Mouse (Mus musculus) heart, adult 2 months (tissue): ENCODE results near the gene Nup210l.

Experiments used
- CTCF ChIP-seq: fragments of 200-600 bp; IDR thresholded peaks from 2 replicates; pipeline ENCODE4 v1.8.1; 2022; ENCODE audit warnings: antibody characterized with exemption, mild to moderate bottlenecking, moderate library complexity
- EP300 ChIP-seq: fragments of 200-500 bp; IDR thresholded peaks from 2 replicates; pipeline ENCODE4 v1.6.1; 2011; ENCODE audit warnings: low read depth, low read length, control low read depth; ENCODE audit not compliant: insufficient read depth
- POLR2A ChIP-seq: fragments of 200-500 bp; IDR thresholded peaks from 2 replicates; pipeline ENCODE4 v1.6.1; 2011; ENCODE audit warnings: mild to moderate bottlenecking, low read depth, low read length, control low read depth; ENCODE audit not compliant: insufficient read depth

DNA sequence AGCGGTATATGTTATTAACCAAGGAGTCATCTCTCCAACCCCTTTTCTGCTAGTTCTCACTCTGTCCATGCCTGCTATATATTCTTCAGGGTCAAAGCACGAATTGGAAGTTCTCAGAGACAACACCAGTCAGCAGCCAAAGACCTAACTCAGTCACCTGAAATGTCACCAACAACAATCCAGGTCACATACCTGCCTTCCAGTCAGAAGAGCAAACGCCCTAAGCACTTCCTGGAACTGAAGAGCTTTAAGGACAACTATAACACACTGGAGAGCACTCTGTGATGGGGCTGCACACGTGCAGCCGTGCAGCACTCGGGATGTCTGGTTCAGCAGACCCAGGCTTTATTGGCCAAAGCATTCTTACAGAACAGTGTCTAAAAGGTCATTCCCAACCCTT, 42.4 kb upstream of the Nup210l start:
- no peak for TF ChIP-seq POLR2A
- TF ChIP-seq CTCF = no peak
- no peak for TF ChIP-seq EP300
